ENCODE assay signal across 24 mouse cellular contexts in the genomic region with DNA sequence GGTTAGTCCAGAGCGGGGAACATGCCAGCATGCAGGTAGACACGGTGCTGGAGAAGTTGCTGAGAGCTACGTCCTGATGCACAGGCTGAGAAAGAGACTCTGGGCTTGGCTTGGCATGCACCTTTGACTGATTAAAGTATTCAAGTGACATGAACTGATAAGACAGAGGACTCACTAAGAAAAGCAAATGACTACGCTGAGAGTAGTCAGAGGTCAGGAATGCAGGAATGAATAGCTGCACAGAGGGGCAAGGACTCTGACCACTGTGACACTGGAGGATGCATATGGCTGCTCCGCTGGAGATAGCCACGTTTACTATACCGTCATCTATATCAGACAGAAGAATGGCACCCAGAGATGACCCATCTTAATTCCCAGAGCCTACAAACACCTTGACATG. TPM values are rescaled to one million over a fixed set of nuclear protein-coding genes. Genes with fewer than 3 reads are reported as not detected.
A peak's percentile ranks its signal among the peaks of the same experiment; 100 is the strongest.
DNase-seq lines count a peak whose midpoint lies in the region; ATAC-seq and TF ChIP-seq lines count a peak whose summit lies in the region.
"Had no signal": no experiment of that assay in that cellular context is flagged by ENCODE, and none has a peak within 500 bp of the region (broad histone marks: within the 10 kb centered on the region; RNA-seq: fewer than 3 reads in every experiment).

No protein-coding gene starts in this region.

- TF ChIP-seq EP300 in heart, postnatal 0 days (IDR thresholded peaks at IDR 0.05; ENCODE audit: low read depth) = 0 out of 2 replicates have a peak, but pooled peaks have one; percentile 29

- no peak for TF ChIP-seq CTCF in heart, postnatal 0 days (IDR thresholded peaks at IDR 0.05; ENCODE audit: low read depth)

- H3K9ac ChIP-seq in heart, embryonic 11.5 days (ENCODE audit: low read depth, low read length) = no peak overlapping the region
- no peak overlapping the region for H3K9ac ChIP-seq in intestine, embryonic 14.5 days (ENCODE audit: low read length)
- no peak overlapping the region for H3K9ac ChIP-seq in intestine, embryonic 16.5 days (ENCODE audit: low read depth, low read length)
- H3K9ac ChIP-seq in heart, postnatal 0 days (replicated peaks; ENCODE audit: low read depth, low read length) = no peak overlapping the region
- H3K9ac ChIP-seq: embryonic facial prominence, embryonic 12.5 days; forebrain, postnatal 0 days; hindbrain, embryonic 15.5 days; kidney, embryonic 15.5 days; limb, embryonic 12.5 days; liver, postnatal 0 days; neural tube, embryonic 12.5 days had no signal

- H3K9me3 ChIP-seq in heart, embryonic 11.5 days (replicated peaks; ENCODE audit: control insufficient read depth, low read length) = no peaks in the 10 kb centered on the region
- no peaks in the 10 kb centered on the region for H3K9me3 ChIP-seq in intestine, embryonic 14.5 days (ENCODE audit: control insufficient read depth, low read length)
- H3K9me3 ChIP-seq in intestine, embryonic 16.5 days (ENCODE audit: control insufficient read depth, low read length) = no peaks in the 10 kb centered on the region
- no peaks in the 10 kb centered on the region for H3K9me3 ChIP-seq in heart, postnatal 0 days (replicated peaks; ENCODE audit: control insufficient read depth, low read length)
- H3K9me3 ChIP-seq: embryonic facial prominence, embryonic 12.5 days; hindbrain, embryonic 15.5 days; kidney, embryonic 15.5 days; limb, embryonic 12.5 days; neural tube, embryonic 12.5 days had no signal

- ATAC-seq in heart, embryonic 11.5 days (replicated peaks; ENCODE audit: insufficient number of reproducible peaks, low FRiP score, low TSS enrichment) = no peak
- no peak for ATAC-seq in intestine, embryonic 14.5 days (replicated peaks; ENCODE audit: low FRiP score, low TSS enrichment, low read depth)
- no peak for ATAC-seq in intestine, embryonic 16.5 days
- ATAC-seq in heart, postnatal 0 days (ENCODE audit: insufficient read depth, low read depth) = peak; percentile 40
- ATAC-seq: forebrain, postnatal 0 days; liver, postnatal 0 days had no signal

- H3K4me2 ChIP-seq in heart, embryonic 11.5 days = peak overlapping the region; percentile 21
- no peak overlapping the region for H3K4me2 ChIP-seq in intestine, embryonic 14.5 days (ENCODE audit: low read length)
- no peak overlapping the region for H3K4me2 ChIP-seq in intestine, embryonic 16.5 days (ENCODE audit: low read depth, low read length)
- H3K4me2 ChIP-seq in heart, postnatal 0 days (ENCODE audit: low read depth, low read length) = peak overlapping the region; percentile 26
- H3K4me2 ChIP-seq: embryonic facial prominence, embryonic 12.5 days; hindbrain, embryonic 15.5 days; kidney, embryonic 15.5 days; limb, embryonic 12.5 days; liver, embryonic 11.5 days; neural tube, embryonic 12.5 days had no signal

- no peaks in the 10 kb centered on the region; the same call in 1 of the 2 replicates for H3K36me3 ChIP-seq in heart, embryonic 11.5 days (ENCODE audit: control insufficient read depth, insufficient read depth, low read length)
- H3K36me3 ChIP-seq in intestine, embryonic 14.5 days (ENCODE audit: control insufficient read depth, insufficient read depth, low read length) = peaks cover 20% of the 10 kb centered on the region
- H3K36me3 ChIP-seq in intestine, embryonic 16.5 days (ENCODE audit: control insufficient read depth, insufficient read depth, low read length) = 0 out of 2 replicates have a peak, but pooled peaks cover 3% of the 10 kb centered on the region
- peaks cover 4% of the 10 kb centered on the region; the same call in 1 of the 2 replicates for H3K36me3 ChIP-seq in heart, postnatal 0 days (replicated peaks; ENCODE audit: control insufficient read depth, insufficient read depth, low read length)
- H3K36me3 ChIP-seq: hindbrain, embryonic 15.5 days; neural tube, embryonic 12.5 days had no signal

- H3K4me1 ChIP-seq in heart, embryonic 11.5 days (ENCODE audit: control insufficient read depth, insufficient read depth, low read length) = peaks cover 12% of the 10 kb centered on the region
- H3K4me1 ChIP-seq in intestine, embryonic 14.5 days (replicated peaks; ENCODE audit: control insufficient read depth, insufficient read depth, low read length) = peaks cover 8% of the 10 kb centered on the region; the same call in 1 of the 2 replicates
- H3K4me1 ChIP-seq in intestine, embryonic 16.5 days (ENCODE audit: control insufficient read depth, insufficient read depth, low read length) = peaks cover 11% of the 10 kb centered on the region
- peaks cover 14% of the 10 kb centered on the region; the same call in 1 of the 2 replicates for H3K4me1 ChIP-seq in heart, postnatal 0 days (ENCODE audit: control insufficient read depth, insufficient read depth)

- no peak overlapping the region for H3K4me3 ChIP-seq in heart, embryonic 11.5 days (ENCODE audit: low read depth, low read length)
- no peak overlapping the region for H3K4me3 ChIP-seq in intestine, embryonic 14.5 days (ENCODE audit: low read depth, low read length)
- no peak overlapping the region for H3K4me3 ChIP-seq in intestine, embryonic 16.5 days (ENCODE audit: low read length)
- no peak overlapping the region for H3K4me3 ChIP-seq in heart, postnatal 0 days (ENCODE audit: low read depth, low read length)
- H3K4me3 ChIP-seq: embryonic facial prominence, embryonic 12.5 days; hindbrain, embryonic 15.5 days; kidney, embryonic 15.5 days; limb, embryonic 12.5 days; neural tube, embryonic 12.5 days had no signal

- H3K27ac ChIP-seq in heart, embryonic 11.5 days (ENCODE audit: low read depth, low read length) = peak overlapping the region; percentile 43
- H3K27ac ChIP-seq in intestine, embryonic 14.5 days (ENCODE audit: low read depth) = no peak overlapping the region
- H3K27ac ChIP-seq in intestine, embryonic 16.5 days (ENCODE audit: low read length) = no peak overlapping the region
- peak overlapping the region; percentile 64 for H3K27ac ChIP-seq in heart, postnatal 0 days (ENCODE audit: low read depth)
- H3K27ac ChIP-seq: embryonic facial prominence, embryonic 12.5 days; hindbrain, embryonic 15.5 days; kidney, embryonic 15.5 days; limb, embryonic 12.5 days; neural tube, embryonic 12.5 days had no signal

- no peaks in the 10 kb centered on the region for H3K27me3 ChIP-seq in heart, embryonic 11.5 days (ENCODE audit: control insufficient read depth, insufficient read depth, low read length)
- no peaks in the 10 kb centered on the region for H3K27me3 ChIP-seq in intestine, embryonic 14.5 days (replicated peaks; ENCODE audit: control insufficient read depth, insufficient read depth, low read length)
- no peaks in the 10 kb centered on the region for H3K27me3 ChIP-seq in intestine, embryonic 16.5 days (replicated peaks; ENCODE audit: control insufficient read depth, insufficient read depth, low read length)
- H3K27me3 ChIP-seq in heart, postnatal 0 days (ENCODE audit: control insufficient read depth, insufficient read depth, low read length) = no peaks in the 10 kb centered on the region
- H3K27me3 ChIP-seq: embryonic facial prominence, embryonic 12.5 days; kidney, embryonic 15.5 days; limb, embryonic 12.5 days had no signal

- no peak for DNase-seq in heart, adult 9 months (ENCODE audit: low spot score in 2 of 2)
- DNase-seq in intestine, embryonic 14.5 days (ENCODE audit: low spot score) = peak; percentile 45
- peak; percentile 55 for DNase-seq in heart, postnatal 0 days (ENCODE audit: low spot score)
- peak; percentile 56 for DNase-seq in yolk sac, embryonic 10.5 days (ENCODE audit: low spot score)
- no peak for DNase-seq in urinary bladder, adult 18-20 months (ENCODE audit: low spot score in 2 of 2)
- DNase-seq: cerebellum, adult 2 months; cerebellum, postnatal 25 days; forebrain, postnatal 0 days; gastrocnemius, postnatal 14 days; kidney, adult 11 months; kidney, postnatal 36 days; liver, postnatal 0 days; lung, postnatal 10 days; midbrain, embryonic 14.5 days; retina, postnatal 1 day; right cerebral cortex, postnatal 25 days had no signal

- 44% methylated on average over 7 of the region's 7 CpGs for WGBS in heart, embryonic 11.5 days (ENCODE audit: insufficient replicate concordance)
- 75% methylated on average over 7 of the region's 7 CpGs for WGBS in intestine, embryonic 14.5 days
- WGBS in intestine, embryonic 16.5 days = 73% methylated on average over 7 of the region's 7 CpGs
- 35% methylated on average over 7 of the region's 7 CpGs for WGBS in heart, postnatal 0 days

RNA-seq across cellular contexts. Expression of a gene that starts 4.4 kb away (rescaled TPM):
- polyA plus RNA-seq in heart, embryonic 11.5 days (2014; fragmentation: Nextera tagmentation; extraction: Ambion mirVana) = 15.3 and 17.6 TPM in 2 replicates
- 19.3 and 22.3 TPM in 2 replicates for polyA plus RNA-seq in intestine, embryonic 14.5 days (2014; fragmentation: Nextera tagmentation; extraction: Ambion mirVana)
- polyA plus RNA-seq in intestine, embryonic 16.5 days (2015; fragmentation: Nextera tagmentation; extraction: Ambion mirVana) = 13.1 and 13.6 TPM in 2 replicates
- 19.7 and 29.3 TPM in 2 replicates for total RNA-seq in heart, postnatal 0 days (2014; rRNA removed; ENCODE audit: low replicate concordance)
- 7.8 and 8.0 TPM in 2 replicates for polyA plus RNA-seq in heart, postnatal 0 days (2015; fragmentation: Nextera tagmentation; extraction: Ambion mirVana)

Comparison
In these comparisons a context has a peak if more than half of its experiments do, and no peak if none do; other contexts are left out.
1. DNase-seq: peak in intestine, embryonic 14.5 days (single experiment), heart, postnatal 0 days (single experiment) and yolk sac, embryonic 10.5 days (single experiment); none in heart, adult 9 months (0 of 2) and urinary bladder, adult 18-20 months (0 of 2).
2. H3K27ac ChIP-seq: peak in heart, embryonic 11.5 days (single experiment) and heart, postnatal 0 days (single experiment); none in intestine, embryonic 14.5 days (single experiment) and intestine, embryonic 16.5 days (single experiment).
3. H3K4me2 ChIP-seq: peak in heart, embryonic 11.5 days (single experiment) and heart, postnatal 0 days (single experiment); none in intestine, embryonic 14.5 days (single experiment) and intestine, embryonic 16.5 days (single experiment).